Mouse (Mus musculus): Measurements from ENCODE around the gene Olfr429.
"Not testable (repeated sequence)": the region's sequence is repeated elsewhere in the genome, so short reads cannot be mapped to it uniquely, and the experiment has no call there.

GRCm38 (mm10) chr1:174042091-174042884 is 41.8 kb upstream of the Olfr429 start:
- not testable (repeated sequence) for TF ChIP-seq POLR2A (IDR thresholded peaks at IDR 0.05; ENCODE audit: borderline replicate concordance, low read depth, low read length); CTCF (IDR thresholded peaks at IDR 0.05; ENCODE audit: low read depth, low read length)
